Mouse (Mus musculus) heart, embryonic 14.5 days (tissue): ENCODE data around the gene Bard1. TPM values are rescaled to one million over a fixed set of nuclear protein-coding genes. Genes with fewer than 3 reads are reported as not detected.

Experiments
- ATAC-seq: fragments of 200-750 bp; cut with Nextera tagmentation; 2 replicates; pipeline ENCODE4 v1.8.0; 2017; ENCODE audit warnings: low read depth, moderate TSS enrichment; ENCODE audit not compliant: insufficient number of reproducible peaks, insufficient read depth, low FRiP score
- H3K27ac ChIP-seq, 2 experiments: fragments of 200-500 bp in 1 of 2; fragments of 300-500 bp in 1 of 2; sonication (generic) in 1 of 2; replicated peaks in 1 of 2; 2 replicates each; pipeline ENCODE4 v1.5.1; 2012 to 2014; ENCODE audit warnings: low read depth in 2 of 2, low read length in 2 of 2, control low read depth in 1 of 2, mild to moderate bottlenecking in 1 of 2, mixed read lengths in 1 of 2; ENCODE audit not compliant: control insufficient read depth in 1 of 2, insufficient read depth in 1 of 2
- H3K27me3 ChIP-seq: fragments of 300-500 bp; sonication (generic); 2 replicates; pipeline ENCODE4 v1.6.1; 2014; ENCODE audit warnings: mild to moderate bottlenecking, low read length, control low read depth; ENCODE audit not compliant: control insufficient read depth, insufficient read depth
- H3K36me3 ChIP-seq: fragments of 300-500 bp; sonication (generic); 2 replicates; pipeline ENCODE4 v1.6.1; 2014; ENCODE audit warnings: mild to moderate bottlenecking, control low read depth, low read length, mixed read lengths; ENCODE audit not compliant: control insufficient read depth, insufficient read depth
- H3K4me1 ChIP-seq, 2 experiments: fragments of 200-500 bp in 1 of 2; fragments of 300-500 bp in 1 of 2; sonication (generic) in 1 of 2; 2 replicates each; pipeline ENCODE4 v1.6.1; 2012 to 2014; ENCODE audit warnings: low read length in 2 of 2, control low read depth in 1 of 2, mixed read lengths in 1 of 2; ENCODE audit not compliant: control insufficient read depth in 2 of 2, insufficient read depth in 2 of 2
- H3K4me2 ChIP-seq: fragments of 300-500 bp; sonication (generic); 2 replicates; pipeline ENCODE4 v1.6.1; 2014; ENCODE audit warnings: mild to moderate bottlenecking, low read length
- H3K4me3 ChIP-seq, 2 experiments: fragments of 200-500 bp in 1 of 2; fragments of 300-500 bp in 1 of 2; sonication (generic) in 1 of 2; 2 replicates each; pipeline ENCODE4 v1.5.1; 2012 to 2014; ENCODE audit warnings: low read length in 2 of 2, mild to moderate bottlenecking in 2 of 2, control low read depth in 1 of 2, low read depth in 1 of 2, moderate library complexity in 1 of 2; ENCODE audit not compliant: control insufficient read depth in 1 of 2, insufficient read depth in 1 of 2
- H3K9ac ChIP-seq: fragments of 300-500 bp; sonication (generic); 2 replicates; pipeline ENCODE4 v1.6.1; 2014; ENCODE audit warnings: mild to moderate bottlenecking, low read length
- H3K9me3 ChIP-seq: fragments of 300-500 bp; sonication (generic); 2 replicates; pipeline ENCODE4 v1.6.1; 2016; ENCODE audit warnings: low read length, control low read depth; ENCODE audit not compliant: control insufficient read depth
- WGBS: fragments of 180-500 bp; shearing (Covaris S2); extraction: QIAGEN DNeasy Blood & Tissue Kit; methylation state at CpG from one replicate; pipeline ENCODE4 v1.1.7; 2014; 5-methylcytosine and 5-hydroxymethylcytosine counted together
- polyA plus RNA-seq: library from polyadenylated mRNA; unstranded; fragments of >200 nt; fragmentation: Nextera tagmentation; extraction: Ambion mirVana; gene quantifications from 2 replicates; pipeline ENCODE4 v1.2.1, GENCODE M21; 2014

Bard1 gene
- polyA plus RNA-seq, 1 experiment from 2014 or later: 2.5 TPM

DNA sequence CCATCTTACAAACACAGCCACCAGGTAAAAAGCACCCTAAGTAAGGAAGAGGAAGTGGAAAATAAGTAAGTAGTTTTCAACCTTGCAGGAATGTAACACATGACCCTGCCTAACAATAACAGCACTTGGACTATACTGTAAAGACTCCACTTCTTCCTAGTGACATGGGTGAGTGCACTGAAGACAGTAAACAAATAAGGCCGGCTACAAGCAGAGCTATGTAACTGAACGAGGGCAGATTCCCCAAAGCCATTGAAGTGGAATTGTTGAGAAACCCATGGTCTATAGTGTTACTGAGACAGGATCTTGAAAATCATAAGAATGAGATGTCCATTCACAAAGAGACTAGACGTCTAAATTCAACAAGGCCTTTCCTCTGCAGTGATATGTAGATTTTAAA is 27.3 kb downstream of the Bard1 start:
- no peak overlapping the region for H3K9ac ChIP-seq
- ATAC-seq: no peak
- WGBS: 72% methylated on average over 3 of the region's 3 CpGs
- no peaks in the 10 kb centered on the region for H3K9me3 ChIP-seq
- no peaks in the 10 kb centered on the region for H3K27me3 ChIP-seq
- no peak overlapping the region for H3K4me2 ChIP-seq
- no peaks in the 10 kb centered on the region for H3K4me1 ChIP-seq
- H3K36me3 ChIP-seq: peaks cover 3% of the 10 kb centered on the region; the same call in 1 of the 2 replicates
- no peak overlapping the region for H3K27ac ChIP-seq
- no peak overlapping the region for H3K4me3 ChIP-seq

DNA sequence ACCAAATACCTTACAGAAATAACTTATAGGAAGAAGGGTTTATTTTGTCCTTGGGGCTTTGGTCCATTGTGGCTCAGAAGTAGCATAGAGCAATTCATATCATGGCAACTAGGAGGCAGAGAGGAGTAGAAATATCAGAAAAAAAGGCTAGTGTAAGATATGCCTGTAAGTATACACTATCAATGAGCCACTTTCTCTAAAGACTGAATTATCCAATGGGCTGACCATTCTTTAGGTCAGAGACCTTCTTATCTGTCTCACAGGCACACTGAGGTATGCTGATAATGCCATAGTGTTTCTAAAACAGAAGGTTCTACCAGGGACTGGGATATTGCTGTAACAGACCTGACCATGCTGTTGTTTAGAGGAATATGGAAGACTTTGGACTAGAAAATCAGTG is 32.2 kb downstream of the Bard1 start:
- no peak for ATAC-seq
- H3K4me3 ChIP-seq: no peak overlapping the region

DNA sequence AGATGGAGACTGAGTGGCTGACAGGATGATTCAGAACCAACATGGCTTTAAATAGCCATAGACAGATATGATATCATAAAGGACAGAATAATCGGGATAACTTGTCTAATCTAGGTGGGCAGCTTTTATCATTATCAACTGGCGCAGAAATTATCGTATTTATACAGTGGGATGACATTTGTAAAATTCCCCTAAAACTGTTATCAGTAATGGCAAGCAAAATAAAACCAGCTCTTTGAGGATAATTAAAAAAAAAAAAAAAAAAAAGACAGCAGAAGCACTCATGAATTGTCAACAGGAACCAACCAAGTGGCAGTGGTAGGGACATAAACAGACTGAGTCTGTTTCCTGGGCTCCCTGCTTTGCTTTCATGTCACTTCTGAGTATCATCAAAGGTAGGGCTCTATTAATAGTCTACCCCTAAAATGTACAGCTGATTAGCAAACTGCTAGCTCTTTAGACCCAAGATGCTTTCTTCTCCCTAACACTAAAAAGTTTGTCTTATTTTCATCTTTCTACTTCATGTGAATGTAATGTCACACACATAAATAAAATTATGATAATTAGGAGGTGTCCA is 34.1 kb downstream of the Bard1 start:
- Histone ChIP-seq H3K27me3 (no peaks in the 10 kb centered on the region), H3K4me1 (peaks cover 2 to 11% of the 10 kb centered on the region in 2 experiments; a peak in 2 of 4 replicates)
- 41% methylated on average over 3 of the region's 3 CpGs for WGBS

More for the DNA sequence above, 32.2 kb downstream of the Bard1 start:
- H3K9me3 ChIP-seq: no peaks in the 10 kb centered on the region
- H3K9ac ChIP-seq: no peak overlapping the region
- H3K36me3 ChIP-seq: peaks cover 6% of the 10 kb centered on the region; the same call in 1 of the 2 replicates
- no peak overlapping the region for H3K4me2 ChIP-seq
- no peaks in the 10 kb centered on the region for H3K27me3 ChIP-seq
- peaks cover 2 to 11% of the 10 kb centered on the region in 2 experiments; a peak in 2 of 4 replicates for H3K4me1 ChIP-seq
- H3K27ac ChIP-seq: no peak overlapping the region

DNA sequence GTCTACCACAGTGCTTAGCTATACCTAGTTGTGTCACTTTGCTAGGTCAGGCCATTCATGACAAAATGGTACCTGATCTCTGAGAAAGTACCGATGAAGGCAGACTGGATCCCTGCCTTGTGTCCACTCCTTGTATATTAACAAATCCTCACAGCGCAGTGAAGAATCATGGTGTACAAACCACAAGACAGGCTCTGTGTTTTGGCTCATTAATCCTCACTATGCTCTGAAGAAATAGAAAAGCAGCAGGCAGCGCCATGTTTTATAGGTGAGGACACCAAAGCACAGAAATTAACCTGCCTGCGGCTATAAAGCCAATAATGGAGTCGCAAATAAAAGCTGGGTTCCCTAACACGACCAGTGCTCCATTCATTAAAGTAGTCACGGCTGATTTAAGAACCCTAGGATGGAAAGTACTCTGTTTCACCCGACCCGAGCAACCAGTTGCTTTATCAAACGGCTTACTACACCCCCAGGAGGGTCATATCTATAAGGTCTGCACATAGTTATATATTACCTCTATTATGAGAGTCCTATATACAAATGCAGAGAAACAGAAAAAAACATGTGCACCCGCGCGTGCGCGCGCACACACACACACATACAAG is 39.0 kb downstream of the Bard1 start:
- H3K4me2 ChIP-seq: no peak overlapping the region
- H3K4me3 ChIP-seq: no peak overlapping the region
- 95% methylated on average over 16 of the region's 16 CpGs for WGBS
- no peak for ATAC-seq
- H3K4me1 ChIP-seq: peaks cover 2 to 10% of the 10 kb centered on the region in 2 experiments; a peak in 2 of 4 replicates
- no peak overlapping the region for H3K9ac ChIP-seq
- no peaks in the 10 kb centered on the region for H3K27me3 ChIP-seq
- no peak overlapping the region for H3K27ac ChIP-seq
- peaks cover 18% of the 10 kb centered on the region for H3K36me3 ChIP-seq
- no peaks in the 10 kb centered on the region for H3K9me3 ChIP-seq

More for the DNA sequence above, 34.1 kb downstream of the Bard1 start:
- peaks cover 18% of the 10 kb centered on the region for H3K36me3 ChIP-seq
- H3K9me3 ChIP-seq: no peaks in the 10 kb centered on the region
- no peak for ATAC-seq
- H3K27ac ChIP-seq: no peak overlapping the region
- H3K4me2 ChIP-seq: no peak overlapping the region
- no peak overlapping the region for H3K9ac ChIP-seq
- H3K4me3 ChIP-seq: no peak overlapping the region

DNA sequence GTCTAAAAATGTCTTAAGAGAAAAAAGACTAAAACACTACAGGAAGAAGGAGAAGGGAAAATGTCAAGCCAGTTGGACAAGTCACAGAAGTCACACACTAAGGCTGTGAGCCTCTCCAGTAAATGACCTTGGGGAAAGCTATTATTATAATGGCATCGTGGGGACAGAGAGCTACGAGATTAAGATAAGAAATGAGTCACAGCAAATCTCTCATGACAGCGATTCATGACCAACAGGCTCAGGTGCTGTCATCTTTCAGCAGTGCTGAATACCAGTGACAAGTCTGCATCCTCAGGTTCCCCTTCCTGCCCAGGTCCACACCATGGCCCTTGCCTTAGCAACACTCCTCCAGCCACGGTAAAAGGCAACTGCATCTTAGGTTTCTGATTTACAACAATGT is 46.8 kb downstream of the Bard1 start:
- Histone ChIP-seq H3K4me2 (peak overlapping the region; percentile 21; the same call in 1 of the 2 replicates), H3K9ac (no peak overlapping the region), H3K4me3 (no peak overlapping the region), H3K9me3 (no peaks in the 10 kb centered on the region), H3K36me3 (0 out of 2 replicates have a peak, but pooled peaks cover 4% of the 10 kb centered on the region), H3K4me1 (peaks cover 4 to 12% of the 10 kb centered on the region in 2 experiments; a peak in 3 of 4 replicates), H3K27ac (peak overlapping the region; percentile 21 to 74; a peak in 3 of 4 replicates), H3K27me3 (no peaks in the 10 kb centered on the region)
- ATAC-seq: peak; percentile 43; the same call in 1 of the 2 replicates
- 6% methylated on average over 4 of the region's 4 CpGs for WGBS

DNA sequence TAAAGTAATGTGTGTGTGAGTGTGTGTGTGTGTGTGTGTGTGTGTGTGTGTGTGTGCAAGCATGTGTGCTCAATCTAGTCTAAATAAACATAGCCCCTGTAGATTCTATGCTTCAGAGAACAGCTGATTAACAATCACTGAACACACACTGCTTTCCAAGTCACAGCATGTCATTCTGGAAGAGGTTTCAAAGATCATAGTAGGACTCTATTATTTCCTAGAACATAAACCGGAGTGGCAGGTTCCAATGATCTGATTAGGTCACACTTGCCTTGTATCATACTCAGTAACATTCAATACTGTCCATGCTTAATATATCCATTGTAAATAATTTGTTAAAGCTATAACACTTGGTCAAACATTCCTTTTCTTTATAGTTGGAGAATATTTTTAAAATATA is 47.5 kb downstream of the Bard1 start:
- H3K27me3 ChIP-seq: no peaks in the 10 kb centered on the region
- no peak overlapping the region for H3K9ac ChIP-seq
- no peak overlapping the region for H3K4me3 ChIP-seq
- H3K27ac ChIP-seq: peak overlapping the region in 1 of 2 experiments; percentile 74; a peak in 2 of 4 replicates
- no peaks in the 10 kb centered on the region for H3K9me3 ChIP-seq
- WGBS: 83% methylated on average over 1 of the region's 1 CpGs
- peaks cover 4 to 12% of the 10 kb centered on the region in 2 experiments; a peak in 3 of 4 replicates for H3K4me1 ChIP-seq
- H3K36me3 ChIP-seq: 0 out of 2 replicates have a peak, but pooled peaks cover 4% of the 10 kb centered on the region
- ATAC-seq: no peak
- no peak overlapping the region for H3K4me2 ChIP-seq

DNA sequence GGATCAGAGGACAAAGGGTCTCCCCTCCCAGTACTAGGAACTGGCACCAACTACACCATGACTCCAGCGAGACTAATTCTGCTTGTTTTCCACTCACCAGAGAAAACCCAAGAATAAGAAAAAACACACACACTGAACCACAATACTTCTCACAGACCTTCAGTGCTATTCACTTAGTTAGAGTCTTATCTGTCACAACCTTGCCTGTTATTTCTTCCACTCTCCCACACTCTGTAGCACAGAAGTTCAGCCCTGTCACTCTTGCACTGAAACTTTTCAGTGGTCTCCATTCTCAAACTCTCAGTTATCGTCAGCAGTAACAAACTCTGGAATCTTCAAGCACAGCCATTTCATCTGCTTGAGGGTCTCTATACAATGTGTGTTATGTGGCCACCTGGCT is 50.2 kb downstream of the Bard1 start:
- Histone ChIP-seq H3K9ac (no peak overlapping the region; the same call in 1 of the 2 replicates), H3K27ac (peak overlapping the region; percentile 51 to 59; a peak in 2 of 4 replicates), H3K4me3 (no peak overlapping the region), H3K36me3 (0 out of 2 replicates have a peak, but pooled peaks cover 4% of the 10 kb centered on the region), H3K9me3 (no peaks in the 10 kb centered on the region), H3K4me2 (no peak overlapping the region), H3K27me3 (no peaks in the 10 kb centered on the region), H3K4me1 (peaks cover 8 to 17% of the 10 kb centered on the region in 2 experiments)
- WGBS: 38% methylated on average over 2 of the region's 2 CpGs
- no peak for ATAC-seq
